Mouse (Mus musculus): Measurements from ENCODE around the gene Trim31.

DNA sequence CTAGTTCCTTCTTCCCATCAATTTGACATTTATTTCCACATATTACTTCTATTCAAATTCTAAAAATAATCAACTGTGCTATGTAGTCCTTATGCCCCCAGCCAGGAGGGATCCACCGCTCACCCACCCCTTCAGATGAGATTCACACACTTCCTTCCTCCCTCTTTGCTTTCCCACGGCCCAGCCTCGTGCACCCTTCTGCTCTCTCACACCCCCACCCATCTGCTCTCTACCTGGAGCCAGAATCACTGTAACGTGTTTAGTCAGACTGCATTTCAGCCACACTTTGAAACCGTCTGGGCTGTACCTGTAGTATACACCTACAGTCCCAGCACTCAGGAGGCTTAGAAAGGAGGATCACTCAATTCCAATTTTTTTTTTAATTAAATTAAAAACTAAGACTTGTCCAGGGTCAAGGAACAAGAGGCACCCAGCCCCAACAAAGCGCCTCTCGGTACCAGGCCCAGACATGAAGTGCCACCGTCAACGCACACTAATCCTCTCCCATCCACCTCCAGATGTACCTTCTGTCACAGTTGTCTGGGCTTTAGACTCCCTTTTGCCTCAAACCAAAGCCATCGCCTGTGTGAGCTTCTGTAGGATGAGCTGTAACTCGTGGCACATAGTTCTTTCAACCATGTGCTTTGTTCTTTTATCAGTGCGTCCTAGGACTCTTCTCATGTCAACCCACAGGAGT, 31.5 kb downstream of the Trim31 start:
- no peak for TF ChIP-seq CTCF (IDR thresholded peaks at IDR 0.05; ENCODE audit: low read depth, low read length)
- no peak for TF ChIP-seq POLR2A (IDR thresholded peaks at IDR 0.05; ENCODE audit: insufficient read depth, low read length)
- no peak for TF ChIP-seq EP300 (IDR thresholded peaks at IDR 0.05; ENCODE audit: insufficient read depth, low read depth, low read length)

Data from ES-Bruce4 (cell line).